Mouse (Mus musculus) splenic B cell, adult 2 months (primary cell): ENCODE results near the gene Slc25a45.
A peak's percentile ranks its signal among the peaks of the same experiment; 100 is the strongest.

Source experiments
- DNase-seq: peaks from one replicate; pipeline ENCODE4 v3.0.0-alpha.2; 2011; ENCODE audit warnings: low read depth, low spot score
- H3K27me3 ChIP-seq: 2 replicates; pipeline ENCODE4 v1.6.1; 2012; ENCODE audit warnings: mild to moderate bottlenecking, low read length, moderate library complexity, mixed read lengths; ENCODE audit not compliant: control insufficient read depth, poor library complexity, insufficient read depth, severe bottlenecking
- H3K36me3 ChIP-seq: 2 replicates; pipeline ENCODE4 v1.6.1; 2012; ENCODE audit warnings: mild to moderate bottlenecking, low read length, moderate library complexity, mixed read lengths; ENCODE audit not compliant: control insufficient read depth, poor library complexity, insufficient read depth, severe bottlenecking

The Slc25a45 gene

DNA sequence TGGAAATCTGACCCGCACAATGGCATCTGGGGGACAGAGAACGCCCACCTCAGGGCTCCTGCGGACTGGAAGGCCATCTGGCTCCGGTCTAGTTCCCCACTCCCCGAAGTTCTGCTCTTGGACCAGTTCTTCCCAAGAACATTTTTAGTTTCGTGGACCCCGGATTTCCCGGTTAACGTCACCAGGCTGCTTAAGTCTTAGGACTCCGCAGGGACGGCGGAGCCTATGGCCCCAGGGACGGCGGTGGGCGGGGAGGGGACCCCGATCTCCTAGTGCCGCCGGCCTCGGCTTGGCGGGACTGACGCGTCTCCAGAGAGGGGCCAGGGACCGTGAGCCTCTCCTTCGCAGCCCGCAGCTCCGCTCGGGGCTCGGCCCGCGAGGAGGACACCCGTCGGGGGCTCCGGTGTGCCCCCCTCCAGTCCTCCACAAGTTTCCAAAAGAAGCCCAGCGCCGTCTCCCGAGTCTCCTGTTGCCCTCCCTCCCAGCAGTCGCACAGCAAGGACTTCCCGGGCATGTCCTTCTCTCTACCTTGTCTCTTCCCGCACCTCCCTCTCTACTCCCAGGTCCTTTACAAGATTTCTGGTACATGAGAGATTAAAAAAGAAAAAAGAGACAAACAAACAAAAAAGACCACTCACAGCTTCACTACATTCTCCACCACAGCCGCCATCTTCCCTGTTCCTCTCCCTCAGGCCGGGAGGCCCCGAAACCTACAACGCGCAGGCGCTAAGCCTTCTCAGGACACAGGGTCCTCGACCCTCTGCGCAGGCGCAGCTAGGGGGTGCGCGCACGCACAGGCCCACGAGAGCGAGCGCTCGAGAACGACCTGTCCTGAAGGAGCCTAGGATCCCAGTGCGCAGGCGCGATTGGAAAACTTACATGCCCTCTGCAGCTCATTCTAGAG, 34.7 kb downstream of the Slc25a45 start:
- peak; percentile 99 for DNase-seq
- no peaks in the 10 kb centered on the region for H3K27me3 ChIP-seq
- H3K36me3 ChIP-seq = no peaks in the 10 kb centered on the region

DNA sequence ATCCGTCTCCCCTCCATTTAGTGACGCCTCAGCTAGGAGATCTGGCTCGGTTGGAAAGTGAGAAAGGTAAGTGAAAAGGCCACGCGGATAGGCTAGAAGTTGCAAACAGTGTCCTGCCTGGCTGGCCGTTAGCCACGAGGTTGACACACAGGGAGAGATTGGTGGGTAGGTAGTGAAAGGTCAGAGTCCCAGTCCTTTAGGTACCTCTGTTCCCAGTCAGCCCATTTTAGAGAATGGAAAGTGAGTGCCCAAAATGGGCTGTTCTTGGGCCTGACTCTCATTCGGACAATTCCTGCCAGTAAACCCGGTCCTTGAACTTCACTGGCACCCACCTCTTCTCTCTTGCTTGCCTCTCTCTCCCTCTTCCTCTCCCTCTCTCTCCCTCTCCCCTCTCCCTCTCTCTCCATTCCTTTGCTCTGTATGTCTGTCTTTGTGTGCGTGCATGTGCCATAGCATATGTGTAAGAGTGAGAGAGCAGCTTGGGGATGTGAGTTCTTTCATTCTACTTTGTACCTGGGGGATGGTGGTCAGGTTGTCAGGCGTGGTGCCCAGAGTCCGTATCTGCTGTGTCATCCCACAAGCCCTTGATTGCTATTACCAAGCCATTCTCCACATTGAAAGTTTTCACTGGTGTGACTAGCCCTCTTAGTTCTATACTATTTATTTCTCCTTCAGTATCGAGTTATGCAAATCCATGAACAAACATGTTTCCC, 35.6 kb downstream of the Slc25a45 start, which contains the start of gene Dpf2:
Dpf2 (minus strand) TSS at position 4 of the 713 bp plus-strand sequence.
- Histone ChIP-seq H3K27me3 (no peaks in the 10 kb centered on the region), H3K36me3 (no peaks in the 10 kb centered on the region)
- DNase-seq = peak; percentile 16

DNA sequence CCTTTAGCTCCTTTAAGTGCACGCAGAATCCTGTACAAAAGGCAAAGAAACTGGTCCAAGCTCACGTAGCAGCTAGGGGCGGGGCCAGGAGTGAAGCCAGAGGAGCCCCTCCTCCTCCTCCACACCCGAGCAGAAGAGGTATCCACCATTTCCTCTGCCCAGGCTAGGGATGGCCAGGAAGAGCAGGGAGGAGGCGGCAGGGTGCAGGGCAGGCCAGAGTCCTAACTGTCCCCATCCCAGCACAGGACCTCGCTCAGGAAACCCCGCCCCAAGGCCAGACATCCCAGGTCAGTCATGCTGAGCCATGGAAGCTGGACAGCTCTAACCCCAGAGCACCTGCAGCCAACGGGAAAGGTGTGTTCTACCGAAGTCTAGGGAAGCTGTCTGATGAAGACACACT, 44.1 kb downstream of the Slc25a45 start:
- no peak for DNase-seq
- no peaks in the 10 kb centered on the region for H3K36me3 ChIP-seq
- H3K27me3 ChIP-seq = no peaks in the 10 kb centered on the region; the same call in 1 of the 2 replicates

DNA sequence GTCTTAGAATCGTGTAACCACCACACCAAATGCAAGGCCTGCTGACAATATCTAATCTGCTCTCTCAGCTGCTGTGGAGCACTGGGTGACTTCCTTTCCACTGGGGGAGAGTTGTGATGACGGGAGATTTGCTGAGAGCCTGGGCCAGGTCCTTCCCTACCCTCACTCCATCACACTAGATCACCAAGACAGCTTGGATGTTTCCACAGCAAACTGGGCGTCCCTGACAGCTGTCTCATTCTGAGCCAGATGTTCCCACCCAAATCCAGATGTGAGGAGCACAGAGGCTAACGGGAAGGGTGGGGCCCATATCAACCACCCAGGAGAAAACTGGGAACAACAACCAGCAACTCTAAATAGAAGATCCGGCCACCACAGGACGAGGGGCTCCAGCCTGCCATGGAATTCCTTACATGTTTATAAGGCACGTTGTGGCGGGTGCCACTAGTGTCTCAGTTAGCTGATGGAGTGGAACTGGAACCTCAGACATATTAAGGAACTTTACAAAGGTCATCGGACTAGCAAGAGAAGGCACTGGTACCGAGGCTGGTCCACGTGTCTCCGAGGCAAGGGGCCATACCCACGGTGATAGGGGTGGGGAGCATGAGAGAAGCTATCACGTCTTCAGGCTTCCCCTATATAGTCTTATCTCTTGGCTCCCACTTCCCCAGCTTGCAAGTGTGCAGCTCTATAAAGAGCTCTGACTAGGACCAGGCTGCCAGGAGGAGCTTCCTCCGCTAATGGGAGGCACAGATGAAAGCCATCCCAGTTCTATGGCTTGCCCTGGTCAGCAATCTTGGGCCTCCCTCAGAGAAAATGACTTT, 44.7 kb downstream of the Slc25a45 start:
- DNase-seq = no peak
- H3K27me3 ChIP-seq = no peaks in the 10 kb centered on the region; the same call in 1 of the 2 replicates
- no peaks in the 10 kb centered on the region for H3K36me3 ChIP-seq

DNA sequence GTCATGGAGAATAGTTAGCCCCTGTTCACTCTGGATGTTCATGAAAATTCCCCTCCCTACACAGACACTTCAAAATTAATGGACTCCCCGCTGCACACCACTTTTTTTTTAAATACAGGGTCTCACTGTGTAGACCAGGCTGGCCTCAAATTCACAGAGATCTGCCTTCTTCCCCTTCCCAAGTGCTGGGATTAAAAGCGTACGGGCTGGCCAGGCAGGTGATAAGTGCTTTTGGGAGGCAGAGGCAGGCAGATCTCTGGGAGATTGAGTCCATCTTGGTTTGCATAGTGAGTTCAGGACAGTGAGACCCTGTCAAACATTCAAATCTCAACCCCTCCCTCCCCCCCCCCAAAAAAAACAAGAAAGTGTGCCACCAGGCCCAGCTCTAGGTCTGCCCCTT, 45.4 kb downstream of the Slc25a45 start:
- no peak for DNase-seq

DNA sequence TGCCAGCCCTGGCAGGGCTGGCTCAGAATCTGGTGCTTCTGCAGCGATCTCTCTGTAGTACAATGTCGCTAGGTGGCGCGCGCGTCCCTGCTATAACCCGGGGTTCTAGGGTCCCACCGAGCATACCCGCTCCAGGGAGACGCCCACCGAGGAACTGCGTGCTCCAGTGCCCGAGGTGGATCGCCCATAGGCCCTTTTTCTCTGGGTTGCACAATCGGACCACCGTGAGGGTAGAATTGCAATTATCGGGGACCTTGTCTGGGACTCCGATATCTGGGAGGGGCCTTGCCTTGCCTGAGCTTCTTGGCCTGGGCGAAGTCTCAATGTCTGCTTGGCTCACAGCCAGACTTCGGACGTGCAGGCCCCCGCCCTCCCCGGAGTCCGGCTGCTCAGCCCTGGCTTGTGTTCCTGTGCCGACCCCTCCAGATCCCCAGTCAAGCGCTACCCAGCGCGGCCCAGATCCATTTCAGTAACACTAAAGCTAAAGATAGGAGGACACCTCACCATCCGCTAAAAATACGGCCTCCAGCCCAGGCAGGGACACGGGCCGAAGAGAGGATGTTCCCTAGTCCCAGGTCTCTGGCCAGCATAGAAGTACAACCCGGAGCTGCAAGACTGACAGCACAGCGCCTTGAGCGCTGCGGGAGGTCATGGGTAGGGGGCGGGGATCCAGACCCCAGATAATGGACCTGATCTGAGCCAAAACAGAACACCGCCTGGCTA, 46.5 kb downstream of the Slc25a45 start:
- H3K27me3 ChIP-seq = no peaks in the 10 kb centered on the region; the same call in 1 of the 2 replicates
- no peaks in the 10 kb centered on the region for H3K36me3 ChIP-seq
- DNase-seq = peak; percentile 87

More for the DNA sequence above, 45.4 kb downstream of the Slc25a45 start:
- Histone ChIP-seq H3K27me3 (no peaks in the 10 kb centered on the region; the same call in 1 of the 2 replicates), H3K36me3 (no peaks in the 10 kb centered on the region)

DNA sequence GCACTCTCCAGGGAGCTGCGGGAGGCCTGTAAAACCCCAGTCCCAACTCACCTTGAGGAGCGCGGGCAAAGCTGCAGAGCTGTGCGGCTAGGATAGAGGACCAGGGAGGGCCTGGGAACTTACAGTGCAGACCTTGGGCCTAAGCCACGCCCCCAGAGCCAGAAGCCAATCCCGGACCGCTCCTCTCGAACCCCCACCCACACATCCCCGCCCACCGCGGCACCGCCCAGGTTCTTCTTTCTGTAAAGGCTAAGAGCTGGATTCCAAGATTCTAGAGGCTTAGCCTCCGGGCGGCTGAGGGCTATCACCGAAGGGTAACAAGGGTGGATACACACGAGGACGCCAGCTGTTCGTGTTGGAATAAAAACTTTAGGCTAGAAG, 47.1 kb downstream of the Slc25a45 start, which contains the start of gene Cdc42ep2:
Cdc42ep2 (minus strand) TSS at position 104 of the 381 bp plus-strand sequence.
- Histone ChIP-seq H3K27me3 (no peaks in the 10 kb centered on the region; the same call in 1 of the 2 replicates), H3K36me3 (no peaks in the 10 kb centered on the region)
- peak; percentile 95 for DNase-seq

DNA sequence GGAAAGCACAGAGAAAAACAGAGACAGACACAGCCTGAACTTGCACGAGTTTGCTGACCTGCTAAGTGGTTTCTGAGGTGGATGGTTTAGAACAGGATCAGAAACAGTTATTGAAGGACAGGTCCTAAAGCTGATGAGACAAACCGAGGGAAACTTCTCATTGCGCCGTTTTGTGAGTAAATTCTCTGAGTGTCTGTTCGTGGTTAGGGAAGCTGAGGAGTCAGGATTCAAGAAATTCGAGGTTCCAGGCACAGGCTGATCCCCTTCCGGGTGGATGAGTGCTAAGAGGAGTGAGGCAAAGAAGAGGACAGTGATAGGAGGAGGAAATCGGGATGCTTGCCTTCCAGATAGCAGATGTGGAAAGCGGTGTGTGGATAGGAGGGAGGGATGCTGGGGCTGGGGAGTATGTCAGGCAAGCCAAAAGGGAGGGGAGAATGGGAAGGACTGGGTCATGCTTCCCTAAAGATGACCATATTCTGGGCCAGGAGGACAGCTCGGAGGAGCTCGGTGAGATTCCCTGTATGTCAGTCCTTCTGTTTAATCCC, 47.8 kb downstream of the Slc25a45 start:
- Histone ChIP-seq H3K36me3 (no peaks in the 10 kb centered on the region), H3K27me3 (no peaks in the 10 kb centered on the region; the same call in 1 of the 2 replicates)
- no peak for DNase-seq

DNA sequence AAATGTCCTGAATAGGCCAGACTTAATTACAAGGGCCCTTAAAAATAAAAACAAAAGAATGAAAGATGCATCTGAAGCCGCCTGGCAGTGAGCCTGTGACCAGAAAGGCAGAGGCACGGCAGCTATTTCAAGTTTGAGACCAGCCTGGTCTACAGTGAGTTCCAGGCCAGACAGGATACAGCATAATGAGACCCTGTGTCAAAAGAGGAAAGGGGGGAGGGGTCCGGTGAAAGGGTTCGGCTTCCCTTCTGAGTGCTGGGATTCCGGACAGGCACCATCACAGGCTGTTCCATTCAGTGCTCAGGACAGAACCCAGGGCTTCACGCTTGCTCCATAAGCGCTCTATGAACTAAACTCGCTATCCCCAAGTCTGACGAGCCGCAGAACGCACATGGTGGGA, 49.4 kb downstream of the Slc25a45 start:
- no peaks in the 10 kb centered on the region for H3K27me3 ChIP-seq
- no peak for DNase-seq
- no peaks in the 10 kb centered on the region for H3K36me3 ChIP-seq

DNA sequence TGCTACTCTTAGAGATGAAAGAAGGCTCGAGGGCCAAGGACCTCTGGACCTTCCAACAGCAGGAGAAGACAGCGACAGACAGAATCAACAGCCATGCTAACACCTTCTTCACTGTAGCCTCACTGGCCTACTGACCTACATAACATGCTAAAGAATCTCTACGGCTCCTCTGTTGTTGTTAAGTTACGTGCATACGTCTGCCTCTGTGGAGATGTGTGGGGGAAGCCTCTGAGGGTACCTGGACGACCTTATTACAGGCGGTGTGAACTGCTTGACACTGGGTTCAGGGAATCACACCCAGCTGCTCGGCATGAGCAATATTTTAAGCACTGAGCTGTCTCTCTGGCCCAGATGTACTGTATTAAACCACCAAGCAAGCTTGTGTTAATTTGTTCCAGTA, 49.9 kb downstream of the Slc25a45 start:
- DNase-seq = no peak

DNA sequence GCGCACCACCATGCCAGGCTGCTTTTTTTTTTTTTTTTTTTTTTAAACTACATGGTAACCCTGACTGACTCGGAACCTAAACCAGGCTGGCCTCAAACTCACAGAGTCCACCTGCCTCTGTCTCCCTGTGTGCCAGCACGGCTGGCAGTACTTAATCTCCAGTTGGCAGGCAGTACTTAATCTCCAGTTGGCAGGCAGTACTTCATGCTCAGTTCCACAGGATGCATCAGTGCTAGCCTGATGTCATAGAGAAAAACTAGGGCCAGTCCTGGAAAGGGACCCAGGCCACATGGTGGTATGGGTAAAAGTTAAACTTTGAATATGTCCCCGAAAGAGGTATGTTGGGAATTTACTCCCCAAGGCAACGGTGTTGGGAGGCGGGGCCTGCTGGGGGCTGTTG, 50.5 kb downstream of the Slc25a45 start:
- no peaks in the 10 kb centered on the region for H3K36me3 ChIP-seq
- no peaks in the 10 kb centered on the region for H3K27me3 ChIP-seq
- no peak for DNase-seq

More for the DNA sequence above, 49.9 kb downstream of the Slc25a45 start:
- Histone ChIP-seq H3K36me3 (no peaks in the 10 kb centered on the region), H3K27me3 (no peaks in the 10 kb centered on the region)

DNA sequence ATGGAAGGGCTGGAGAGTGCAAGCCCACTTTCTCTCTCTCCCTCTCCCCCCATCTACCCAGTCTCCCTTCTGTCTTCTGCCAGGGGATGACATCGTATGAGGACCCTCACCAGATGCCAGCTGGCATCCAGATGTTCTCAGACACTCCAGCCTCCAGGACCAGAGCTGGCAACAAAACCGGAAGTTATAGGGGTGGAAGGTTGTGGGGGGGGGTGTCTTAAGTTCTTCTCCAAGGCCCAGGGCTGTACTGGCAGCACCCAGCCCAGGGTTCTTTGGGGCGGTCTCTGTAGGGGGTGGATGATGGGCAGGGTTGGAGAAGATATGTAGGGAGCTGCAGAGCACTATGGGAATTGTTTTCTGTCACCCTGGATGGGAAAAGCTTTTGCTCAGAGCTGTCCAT, 50.9 kb downstream of the Slc25a45 start:
- no peak for DNase-seq
- no peaks in the 10 kb centered on the region for H3K27me3 ChIP-seq
- H3K36me3 ChIP-seq = no peaks in the 10 kb centered on the region

DNA sequence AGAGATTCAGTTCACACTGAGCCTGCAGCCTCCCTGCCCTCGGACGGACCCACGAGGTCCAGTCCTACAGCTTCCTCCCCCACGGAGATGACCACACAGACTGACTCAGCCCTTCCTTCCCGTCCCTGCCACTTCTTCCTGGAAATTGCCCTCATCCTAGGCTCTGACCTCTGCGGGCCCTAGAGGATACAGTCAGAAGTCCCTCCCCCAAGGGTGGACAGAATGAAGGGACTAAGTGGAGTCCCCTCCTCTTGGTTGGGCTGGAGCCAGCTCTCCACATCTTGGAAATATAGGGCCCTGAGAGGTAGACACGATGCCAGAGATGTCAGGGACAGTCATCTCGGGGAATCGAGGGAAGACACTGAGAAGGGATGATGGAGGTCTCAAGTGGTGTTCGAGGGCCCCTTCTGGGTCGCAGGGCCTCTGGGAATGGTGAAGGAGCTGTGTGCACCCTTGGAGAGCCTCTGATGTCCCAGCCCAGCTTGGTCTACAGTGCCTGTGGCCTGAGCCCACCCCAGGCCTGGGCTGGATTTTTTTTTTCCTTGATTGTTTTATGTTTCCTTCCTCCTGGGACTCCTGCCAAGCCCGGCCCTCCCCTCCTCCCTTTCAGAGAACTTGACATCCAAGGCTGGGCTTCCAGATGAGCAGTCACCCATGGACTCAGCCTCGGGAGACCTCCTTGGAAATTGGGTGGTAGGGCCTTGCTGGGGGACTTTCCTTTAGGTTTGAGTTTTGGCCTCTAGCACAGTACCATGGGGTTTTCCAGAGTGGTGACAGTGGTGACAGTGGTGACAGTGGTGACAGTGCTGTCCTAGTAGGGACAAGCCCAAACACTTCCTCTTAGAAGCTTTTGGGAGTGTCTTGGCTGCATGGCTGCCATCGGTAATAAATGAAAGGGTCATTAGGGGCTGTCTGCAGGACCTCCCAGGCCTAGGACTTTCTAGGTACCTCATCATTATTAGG, 52.3 kb downstream of the Slc25a45 start:
- DNase-seq = no peak
- Histone ChIP-seq H3K36me3 (no peaks in the 10 kb centered on the region), H3K27me3 (no peaks in the 10 kb centered on the region)
